Mouse (Mus musculus) heart, postnatal 0 days (tissue): ENCODE results near the gene Vcl. TPM values are rescaled to one million over a fixed set of nuclear protein-coding genes. Genes with fewer than 3 reads are reported as not detected.

Experiments
- ATAC-seq: fragments of 200-750 bp; cut with Nextera tagmentation; 2 replicates; pipeline ENCODE4 v1.8.0; 2017; ENCODE audit warnings: low read depth, moderate number of reproducible peaks, moderate library complexity; ENCODE audit not compliant: insufficient read depth
- DNase-seq: peaks from one replicate; pipeline ENCODE4 v3.0.0-alpha.2; 2016; ENCODE audit warnings: low spot score
- H3K27ac ChIP-seq: fragments of 300-500 bp; sonication (generic); 2 replicates; pipeline ENCODE4 v1.5.1; 2014; ENCODE audit warnings: low read depth, mild to moderate bottlenecking
- H3K27me3 ChIP-seq: fragments of 300-500 bp; sonication (generic); 2 replicates; pipeline ENCODE4 v1.6.1; 2014; ENCODE audit warnings: low read length, mixed read lengths; ENCODE audit not compliant: control insufficient read depth, insufficient read depth
- H3K36me3 ChIP-seq: fragments of 300-500 bp; sonication (generic); replicated peaks from 2 replicates; pipeline ENCODE4 v1.6.1; 2014; ENCODE audit warnings: low read length, mixed read lengths; ENCODE audit not compliant: control insufficient read depth, insufficient read depth
- H3K4me1 ChIP-seq: fragments of 300-500 bp; sonication (generic); 2 replicates; pipeline ENCODE4 v1.6.1; 2014; ENCODE audit warnings: antibody characterized with exemption; ENCODE audit not compliant: control insufficient read depth, insufficient read depth
- H3K4me2 ChIP-seq: fragments of 300-500 bp; sonication (generic); 2 replicates; pipeline ENCODE4 v1.6.1; 2014; ENCODE audit warnings: low read depth, mild to moderate bottlenecking, low read length, moderate library complexity
- H3K4me3 ChIP-seq: fragments of 300-500 bp; sonication (generic); 2 replicates; pipeline ENCODE4 v1.5.1; 2014; ENCODE audit warnings: low read depth, low read length
- H3K9ac ChIP-seq: fragments of 300-500 bp; sonication (generic); replicated peaks from 2 replicates; pipeline ENCODE4 v1.6.1; 2014; ENCODE audit warnings: low read depth, low read length, mixed read lengths
- H3K9me3 ChIP-seq: fragments of 300-500 bp; sonication (generic); replicated peaks from 2 replicates; pipeline ENCODE4 v1.6.1; 2016; ENCODE audit warnings: low read length; ENCODE audit not compliant: control insufficient read depth
- CTCF ChIP-seq: IDR thresholded peaks from 2 replicates; pipeline ENCODE4 v1.5.1; 2016; ENCODE audit warnings: antibody characterized with exemption, control low read depth, low read depth
- EP300 ChIP-seq: IDR thresholded peaks from 2 replicates; pipeline ENCODE4 v1.6.1; 2016; ENCODE audit warnings: antibody characterized with exemption, low read depth
- WGBS: fragments of 180-500 bp; shearing (Covaris S2); extraction: QIAGEN DNeasy Blood & Tissue Kit; methylation state at CpG from one replicate; pipeline ENCODE4 v1.1.7; 2014; 5-methylcytosine and 5-hydroxymethylcytosine counted together
- polyA plus RNA-seq: library from polyadenylated mRNA; unstranded; fragments of >200 nt; fragmentation: Nextera tagmentation; extraction: Ambion mirVana; gene quantifications from 2 replicates; pipeline ENCODE4 v1.2.1, GENCODE M21; 2015
- total RNA-seq: library from RNA; depleted of rRNA; stranded (reverse); fragments of >200 nt; gene quantifications from 2 replicates; pipeline ENCODE4 v1.2.3, GENCODE M21; 2014; ENCODE audit warnings: low replicate concordance

Vcl gene
- total and polyA plus RNA-seq, 2 experiments from 2014 or later, result 50.2 to 124 TPM

DNA sequence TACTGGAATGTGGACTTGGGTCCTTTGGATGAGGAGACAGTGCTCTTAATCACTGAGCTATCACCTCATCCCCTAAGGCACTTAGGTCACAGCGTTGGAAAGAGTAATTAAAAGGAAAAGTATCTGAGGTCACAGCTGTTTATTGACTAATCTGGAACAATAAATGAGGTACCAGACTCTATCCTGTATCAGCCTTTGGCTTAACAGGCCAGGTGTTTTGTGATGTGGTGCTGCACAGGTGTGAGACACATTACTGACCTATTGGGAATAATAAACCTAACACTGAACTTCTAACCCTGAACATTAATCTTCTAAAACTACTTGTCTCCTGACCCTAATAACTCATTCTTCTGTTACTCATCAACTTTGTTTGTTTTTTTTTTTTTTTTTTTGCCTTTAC, 33.3 kb downstream of the Vcl start:
- Histone ChIP-seq H3K9ac (no peak overlapping the region), H3K27ac (no peak overlapping the region), H3K27me3 (no peaks in the 10 kb centered on the region), H3K4me1 (peaks cover 20% of the 10 kb centered on the region), H3K9me3 (no peaks in the 10 kb centered on the region), H3K36me3 (no peaks in the 10 kb centered on the region), H3K4me2 (no peak overlapping the region), H3K4me3 (no peak overlapping the region)
- DNase-seq, result no peak
- TF ChIP-seq EP300 (no peak), CTCF (no peak)
- no peak for ATAC-seq
- WGBS, result 64% methylated on average over 1 of the region's 1 CpGs

DNA sequence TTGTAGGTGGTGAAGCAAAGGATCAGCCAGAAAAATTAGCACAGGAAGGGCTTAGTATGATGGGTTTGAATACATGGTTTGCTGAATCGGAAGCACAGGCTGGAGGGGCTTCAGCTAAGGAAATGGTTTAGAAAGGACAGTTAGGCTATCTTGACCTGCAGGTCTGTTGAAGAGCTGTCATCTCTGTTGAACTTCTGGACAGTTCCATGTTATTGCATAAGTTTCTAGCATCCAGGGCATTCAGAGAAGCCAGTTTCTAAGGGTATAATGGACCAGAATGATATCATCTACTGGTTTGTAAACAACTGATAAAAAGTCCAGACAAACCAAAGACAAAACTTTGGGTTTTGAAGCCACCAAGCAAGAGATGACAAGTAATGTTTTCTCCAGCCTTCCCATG, 33.7 kb downstream of the Vcl start:
- ATAC-seq (no peak), DNase-seq (no peak)
- Histone ChIP-seq H3K4me3 (no peak overlapping the region), H3K9me3 (no peaks in the 10 kb centered on the region), H3K4me1 (peaks cover 16% of the 10 kb centered on the region), H3K36me3 (no peaks in the 10 kb centered on the region), H3K9ac (no peak overlapping the region), H3K27me3 (no peaks in the 10 kb centered on the region), H3K4me2 (no peak overlapping the region), H3K27ac (no peak overlapping the region)
- WGBS, result 74% methylated on average over 1 of the region's 1 CpGs
- TF ChIP-seq EP300 (no peak), CTCF (no peak)

DNA sequence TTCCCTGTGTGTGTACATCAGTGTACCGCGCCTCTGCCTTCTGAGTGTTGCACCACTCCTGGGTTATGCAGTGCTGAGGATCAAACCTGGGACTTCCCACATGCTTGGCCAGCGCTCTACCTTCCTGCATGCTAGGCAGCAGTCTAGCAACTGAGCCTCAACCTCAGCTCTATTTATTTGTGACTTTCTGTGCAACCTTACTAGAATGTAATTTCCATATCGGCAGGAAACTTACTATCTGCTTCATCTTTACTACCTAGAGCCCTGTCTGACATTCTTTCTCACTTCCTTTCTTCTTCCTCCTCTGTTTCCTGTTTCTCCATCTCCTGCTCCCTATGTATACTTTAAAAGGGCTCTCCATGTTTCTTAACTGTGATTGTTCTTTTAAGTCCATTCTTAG, 34.7 kb downstream of the Vcl start:
- peaks cover 6% of the 10 kb centered on the region for H3K4me1 ChIP-seq
- no peaks in the 10 kb centered on the region for H3K27me3 ChIP-seq
- 74% methylated on average over 4 of the region's 4 CpGs for WGBS
- no peak overlapping the region for H3K4me3 ChIP-seq
- H3K9me3 ChIP-seq, result no peaks in the 10 kb centered on the region
- H3K36me3 ChIP-seq, result no peaks in the 10 kb centered on the region
- H3K9ac ChIP-seq, result no peak overlapping the region
- no peak overlapping the region for H3K27ac ChIP-seq
- TF ChIP-seq EP300, result no peak
- TF ChIP-seq CTCF, result no peak
- ATAC-seq (no peak), DNase-seq (no peak)
- H3K4me2 ChIP-seq, result no peak overlapping the region

DNA sequence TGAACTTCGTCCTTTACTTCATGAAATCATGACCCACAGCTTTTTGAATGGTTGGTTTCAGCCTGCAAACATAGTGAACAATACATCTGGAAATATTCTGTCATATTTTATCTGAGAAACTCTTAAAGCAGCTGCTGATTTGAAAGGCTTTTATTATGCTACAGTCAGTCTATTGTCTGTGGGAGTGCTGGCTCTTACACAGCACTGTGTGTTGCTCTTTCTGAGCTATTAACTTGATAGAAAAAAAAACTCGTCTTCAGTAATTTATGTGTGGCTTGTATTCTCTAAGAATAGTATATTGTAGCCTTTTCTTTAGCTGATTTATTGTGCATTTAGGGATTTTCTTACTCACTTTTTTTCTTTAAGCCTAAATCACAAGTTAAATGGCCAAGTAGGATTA, 35.1 kb downstream of the Vcl start:
- Histone ChIP-seq H3K27me3 (no peaks in the 10 kb centered on the region), H3K36me3 (no peaks in the 10 kb centered on the region), H3K9ac (no peak overlapping the region), H3K4me1 (peaks cover 6% of the 10 kb centered on the region; the same call in 1 of the 2 replicates), H3K27ac (no peak overlapping the region), H3K4me2 (no peak overlapping the region), H3K4me3 (no peak overlapping the region), H3K9me3 (no peaks in the 10 kb centered on the region)
- no peak for DNase-seq
- TF ChIP-seq EP300 (no peak), CTCF (no peak)
- no peak for ATAC-seq
- 34% methylated on average over 2 of the region's 2 CpGs for WGBS

DNA sequence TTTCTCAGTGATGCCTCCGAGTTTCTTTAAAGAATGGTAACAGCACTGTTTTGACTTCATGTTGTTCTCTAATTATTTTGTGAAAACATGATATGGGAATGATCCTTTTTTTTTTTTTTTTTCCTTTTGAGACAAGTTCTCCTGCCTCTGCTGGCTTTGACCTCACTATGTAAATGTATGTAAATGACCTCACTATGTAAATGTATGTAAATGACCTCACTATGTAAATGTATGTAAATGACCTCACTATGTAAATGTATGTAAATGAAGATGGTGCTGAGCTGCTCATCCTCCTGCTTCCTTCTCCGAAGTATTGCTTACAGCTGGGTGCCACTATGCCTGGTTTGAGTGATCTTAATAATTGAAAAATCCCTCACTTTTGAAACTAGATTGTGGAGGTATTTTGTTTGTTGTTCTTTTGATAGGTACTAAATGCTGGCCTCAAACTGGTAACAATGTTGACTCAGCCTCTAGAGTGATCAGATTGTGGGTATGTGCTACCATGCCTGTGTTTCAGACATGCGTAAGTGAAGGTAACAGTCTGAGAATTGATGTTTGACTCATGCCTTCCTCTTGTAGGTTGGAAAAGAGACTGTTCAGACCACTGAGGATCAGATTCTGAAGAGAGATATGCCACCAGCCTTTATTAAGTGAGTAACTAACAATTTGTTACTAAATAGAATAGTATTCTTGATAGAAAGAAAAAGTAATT, 37.9 kb downstream of the Vcl start:
- Histone ChIP-seq H3K4me1 (peaks cover 23% of the 10 kb centered on the region), H3K4me2 (no peak overlapping the region), H3K4me3 (no peak overlapping the region), H3K36me3 (peaks cover 6% of the 10 kb centered on the region; the same call in 1 of the 2 replicates), H3K27me3 (no peaks in the 10 kb centered on the region), H3K9me3 (no peaks in the 10 kb centered on the region), H3K9ac (no peak overlapping the region), H3K27ac (no peak overlapping the region)
- ATAC-seq (no peak), DNase-seq (no peak)
- WGBS, result 91% methylated on average over 3 of the region's 3 CpGs
- TF ChIP-seq CTCF, result no peak
- TF ChIP-seq EP300, result no peak

DNA sequence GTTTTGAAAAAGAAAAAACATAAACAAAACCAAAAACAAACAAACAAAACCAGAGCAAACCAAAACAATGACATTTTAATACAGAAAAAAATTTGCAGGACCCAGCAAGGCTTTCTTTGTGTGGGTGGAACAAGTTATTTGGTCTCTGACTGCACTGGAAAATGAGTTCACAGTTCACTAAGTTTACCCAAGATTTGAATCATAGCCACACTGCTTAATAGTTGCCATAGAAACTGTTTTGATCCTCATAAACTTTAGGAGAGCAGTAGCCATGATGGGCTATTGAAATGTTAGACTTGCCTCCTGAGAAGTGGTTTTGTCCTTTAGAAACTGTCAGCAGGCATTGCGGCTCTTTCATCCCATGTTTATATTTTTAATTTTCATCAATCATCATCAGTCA, 39.9 kb downstream of the Vcl start:
- peaks cover 23% of the 10 kb centered on the region for H3K4me1 ChIP-seq
- ATAC-seq (no peak), DNase-seq (no peak)
- no peak overlapping the region for H3K9ac ChIP-seq
- no peak overlapping the region for H3K4me3 ChIP-seq
- H3K36me3 ChIP-seq, result peaks cover 6% of the 10 kb centered on the region
- no peak for TF ChIP-seq EP300
- no peak for TF ChIP-seq CTCF
- no peaks in the 10 kb centered on the region for H3K9me3 ChIP-seq
- H3K27me3 ChIP-seq, result no peaks in the 10 kb centered on the region
- no peak overlapping the region for H3K4me2 ChIP-seq
- H3K27ac ChIP-seq, result no peak overlapping the region
- WGBS, result 91% methylated on average over 1 of the region's 1 CpGs
